Mouse (Mus musculus) midbrain, embryonic 16.5 days (tissue): ENCODE data around the gene Gja3. TPM values are rescaled to one million over a fixed set of nuclear protein-coding genes. Genes with fewer than 3 reads are reported as not detected.
A peak's percentile ranks its signal among the peaks of the same experiment; 100 is the strongest.
"Not testable (repeated sequence)": the region's sequence is repeated elsewhere in the genome, so short reads cannot be mapped to it uniquely, and the experiment has no call there.

Experiments
- ATAC-seq: fragments of 200-750 bp; cut with Nextera tagmentation; 2 replicates; pipeline ENCODE4 v1.8.0; 2017; ENCODE audit warnings: moderate TSS enrichment
- H3K27ac ChIP-seq: fragments of 300-500 bp; sonication (generic); 2 replicates; pipeline ENCODE4 v1.5.1; 2014; ENCODE audit warnings: mild to moderate bottlenecking, low read length, mixed read lengths
- H3K27me3 ChIP-seq: fragments of 300-500 bp; sonication (generic); 2 replicates; pipeline ENCODE4 v1.6.1; 2014; ENCODE audit warnings: low read depth, low read length, mixed read lengths; ENCODE audit not compliant: control insufficient read depth, insufficient read depth
- H3K36me3 ChIP-seq: fragments of 300-500 bp; sonication (generic); 2 replicates; pipeline ENCODE4 v1.6.1; 2014; ENCODE audit warnings: mild to moderate bottlenecking, low read length, moderate library complexity, mixed read lengths; ENCODE audit not compliant: control insufficient read depth, insufficient read depth
- H3K4me1 ChIP-seq: fragments of 300-500 bp; sonication (generic); 2 replicates; pipeline ENCODE4 v1.6.1; 2014; ENCODE audit warnings: mild to moderate bottlenecking, low read length, mixed read lengths; ENCODE audit not compliant: control insufficient read depth, insufficient read depth
- H3K4me2 ChIP-seq: fragments of 300-500 bp; sonication (generic); 2 replicates; pipeline ENCODE4 v1.6.1; 2014; ENCODE audit warnings: mild to moderate bottlenecking, low read length, mixed read lengths
- H3K4me3 ChIP-seq: fragments of 300-500 bp; sonication (generic); 2 replicates; pipeline ENCODE4 v1.5.1; 2014; ENCODE audit warnings: low read depth, mild to moderate bottlenecking, low read length, moderate library complexity, mixed read lengths
- H3K9ac ChIP-seq: fragments of 300-500 bp; sonication (generic); 2 replicates; pipeline ENCODE4 v1.6.1; 2014; ENCODE audit warnings: low read depth, low read length, mixed read lengths
- H3K9me3 ChIP-seq: fragments of 300-500 bp; sonication (generic); replicated peaks from 2 replicates; pipeline ENCODE4 v1.6.1; 2014; ENCODE audit warnings: mild to moderate bottlenecking, low read length, mixed read lengths; ENCODE audit not compliant: control insufficient read depth, poor library complexity, severe bottlenecking
- WGBS: fragments of 180-500 bp; shearing (Covaris S2); extraction: QIAGEN DNeasy Blood & Tissue Kit; methylation state at CpG from one replicate; pipeline ENCODE4 v1.1.7; 2014; 5-methylcytosine and 5-hydroxymethylcytosine counted together
- polyA plus RNA-seq: library from polyadenylated mRNA; unstranded; fragments of >200 nt; fragmentation: Nextera tagmentation; extraction: Ambion mirVana; gene quantifications from 2 replicates; pipeline ENCODE4 v1.2.1, GENCODE M21; 2015

The Gja3 gene
- polyA plus RNA-seq, 1 experiment from 2014 or later: 0.21 TPM

GRCm38 (mm10) chr14:57057204-57057562, 717 bp downstream of the Gja3 start:
- peak overlapping the region; percentile 51 for H3K4me3 ChIP-seq
- WGBS: 3% methylated on average over 19 of the region's 19 CpGs
- H3K9ac ChIP-seq: peak overlapping the region; percentile 43
- H3K4me2 ChIP-seq: peak overlapping the region; percentile 92
- no peaks in the 10 kb centered on the region for H3K9me3 ChIP-seq
- H3K27ac ChIP-seq: no peak overlapping the region
- H3K27me3 ChIP-seq: peaks cover 38% of the 10 kb centered on the region
- H3K36me3 ChIP-seq: no peaks in the 10 kb centered on the region
- no peak for ATAC-seq
- peaks cover 8% of the 10 kb centered on the region; the same call in 1 of the 2 replicates for H3K4me1 ChIP-seq

- Histone ChIP-seq H3K4me2 (no peak overlapping the region), H3K27me3 (peaks cover 21% of the 10 kb centered on the region), H3K9ac (no peak overlapping the region), H3K9me3 (no peaks in the 10 kb centered on the region), H3K36me3 (no peaks in the 10 kb centered on the region), H3K4me3 (no peak overlapping the region), H3K4me1 (peaks cover 8% of the 10 kb centered on the region; the same call in 1 of the 2 replicates), H3K27ac (no peak overlapping the region)
- ATAC-seq: no peak
- 67% methylated on average over 6 of the region's 6 CpGs for WGBS
Observed at GRCm38 (mm10) chr14:57052713-57053112, 5.2 kb downstream of the Gja3 start.

GRCm38 (mm10) chr14:57043863-57044262, 14.0 kb downstream of the Gja3 start:
- no peak overlapping the region for H3K9ac ChIP-seq
- no peak overlapping the region for H3K27ac ChIP-seq
- no peaks in the 10 kb centered on the region for H3K36me3 ChIP-seq
- no peak for ATAC-seq
- no peak overlapping the region for H3K4me2 ChIP-seq
- no peaks in the 10 kb centered on the region for H3K27me3 ChIP-seq
- no peak overlapping the region for H3K4me3 ChIP-seq
- no peaks in the 10 kb centered on the region for H3K4me1 ChIP-seq
- no peaks in the 10 kb centered on the region for H3K9me3 ChIP-seq
- 92% methylated on average over 6 of the region's 6 CpGs for WGBS

GRCm38 (mm10) chr14:57041439-57041838, 16.5 kb downstream of the Gja3 start:
- H3K9me3 ChIP-seq: no peaks in the 10 kb centered on the region
- H3K9ac ChIP-seq: no peak overlapping the region
- 93% methylated on average over 1 of the region's 1 CpGs for WGBS
- H3K27ac ChIP-seq: no peak overlapping the region
- H3K4me1 ChIP-seq: no peaks in the 10 kb centered on the region
- no peaks in the 10 kb centered on the region for H3K27me3 ChIP-seq
- ATAC-seq: no peak
- H3K4me3 ChIP-seq: no peak overlapping the region
- no peak overlapping the region for H3K4me2 ChIP-seq
- no peaks in the 10 kb centered on the region for H3K36me3 ChIP-seq

GRCm38 (mm10) chr14:57034926-57035498, 22.9 kb downstream of the Gja3 start:
- no peaks in the 10 kb centered on the region for H3K4me1 ChIP-seq
- ATAC-seq: no peak
- WGBS: 77% methylated on average over 6 of the region's 6 CpGs

GRCm38 (mm10) chr14:57034135-57034534, 23.8 kb downstream of the Gja3 start:
- Histone ChIP-seq H3K9me3 (no peaks in the 10 kb centered on the region), H3K4me3 (no peak overlapping the region), H3K27me3 (no peaks in the 10 kb centered on the region), H3K4me2 (no peak overlapping the region), H3K9ac (no peak overlapping the region), H3K36me3 (no peaks in the 10 kb centered on the region), H3K4me1 (no peaks in the 10 kb centered on the region), H3K27ac (no peak overlapping the region)
- ATAC-seq: no peak
- 80% methylated on average over 9 of the region's 9 CpGs for WGBS

More at GRCm38 (mm10) chr14:57034926-57035498, 22.9 kb downstream of the Gja3 start:
- Histone ChIP-seq H3K4me3 (no peak overlapping the region), H3K4me2 (no peak overlapping the region), H3K27me3 (no peaks in the 10 kb centered on the region), H3K9me3 (no peaks in the 10 kb centered on the region), H3K27ac (no peak overlapping the region), H3K9ac (no peak overlapping the region), H3K36me3 (no peaks in the 10 kb centered on the region)

GRCm38 (mm10) chr14:57032850-57033249, 25.1 kb downstream of the Gja3 start:
- Histone ChIP-seq H3K4me2 (no peak overlapping the region), H3K4me1 (no peaks in the 10 kb centered on the region), H3K9me3 (no peaks in the 10 kb centered on the region), H3K36me3 (no peaks in the 10 kb centered on the region), H3K9ac (no peak overlapping the region), H3K27me3 (no peaks in the 10 kb centered on the region), H3K27ac (no peak overlapping the region), H3K4me3 (no peak overlapping the region)
- no peak for ATAC-seq
- 80% methylated on average over 3 of the region's 3 CpGs for WGBS

- 88% methylated on average over 2 of the region's 2 CpGs for WGBS
Observed at GRCm38 (mm10) chr14:57018436-57018835, 39.5 kb downstream of the Gja3 start.

GRCm38 (mm10) chr14:57016806-57017205, 41.1 kb downstream of the Gja3 start:
- not testable (repeated sequence) for H3K9ac ChIP-seq, ATAC-seq, H3K4me2 ChIP-seq, H3K27me3 ChIP-seq, H3K4me3 ChIP-seq, H3K9me3 ChIP-seq, H3K36me3 ChIP-seq, H3K4me1 ChIP-seq, H3K27ac ChIP-seq

More at GRCm38 (mm10) chr14:57018436-57018835, 39.5 kb downstream of the Gja3 start:
- H3K9ac ChIP-seq: no peak overlapping the region
- H3K4me2 ChIP-seq: no peak overlapping the region
- no peaks in the 10 kb centered on the region for H3K4me1 ChIP-seq
- no peaks in the 10 kb centered on the region for H3K27me3 ChIP-seq
- ATAC-seq: no peak
- H3K4me3 ChIP-seq: no peak overlapping the region
- no peaks in the 10 kb centered on the region for H3K9me3 ChIP-seq
- H3K36me3 ChIP-seq: no peaks in the 10 kb centered on the region
- H3K27ac ChIP-seq: no peak overlapping the region
